8 mouse cellular contexts compared by ENCODE assay signal in the genomic region with DNA sequence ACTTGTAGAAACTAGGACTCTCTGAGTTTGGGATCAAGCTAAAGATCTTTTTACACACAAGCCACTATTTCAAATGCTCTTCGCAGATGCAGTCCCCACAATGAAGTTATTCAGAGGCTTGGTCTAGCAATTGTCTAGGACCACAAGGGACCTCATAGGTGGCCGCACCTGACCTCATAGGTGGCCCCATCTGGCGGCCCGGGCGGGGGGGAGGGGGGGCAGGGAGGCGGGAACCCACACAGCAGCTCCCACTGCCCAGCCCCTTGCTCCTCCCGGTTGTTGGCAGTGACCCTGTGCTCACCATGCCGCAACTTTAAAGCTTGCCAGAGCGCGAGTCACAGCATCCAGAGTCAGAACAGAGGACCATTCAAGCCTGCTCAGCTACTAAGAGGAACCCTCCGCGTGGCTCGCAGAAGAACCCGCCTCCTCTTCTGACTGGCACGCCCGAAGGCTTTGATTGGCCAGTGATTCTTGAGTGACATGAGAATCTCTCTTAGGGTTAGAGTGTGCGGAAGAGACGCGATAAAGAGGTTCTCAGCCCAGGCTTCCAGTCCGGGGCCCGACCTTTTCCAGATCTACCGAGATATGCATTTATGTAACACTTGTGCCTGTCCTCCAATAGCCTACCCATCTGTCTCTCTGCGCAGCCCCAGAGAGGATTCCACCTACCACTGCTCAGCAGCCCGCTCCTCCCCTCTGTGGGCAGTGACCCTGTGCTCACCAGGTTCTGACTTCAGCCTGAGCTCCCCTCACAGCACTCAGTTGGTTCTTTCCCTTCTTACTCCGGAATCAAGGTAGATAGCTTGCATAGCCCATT. TPM values are rescaled to one million over a fixed set of nuclear protein-coding genes. Genes with fewer than 3 reads are reported as not detected.
DNase-seq lines count a peak whose midpoint lies in the region; ATAC-seq and TF ChIP-seq lines count a peak whose summit lies in the region.

A gene (minus strand): TSS at position 391 of the 817 bp plus-strand sequence.

- no peaks in the 10 kb centered on the region for H3K36me3 ChIP-seq in hindbrain, embryonic 11.5 days (ENCODE audit: control insufficient read depth, insufficient read depth, low read length)
- no peaks in the 10 kb centered on the region for H3K36me3 ChIP-seq in lung, postnatal 0 days (ENCODE audit: insufficient read depth, low read length)

- peak; percentile 98 for ATAC-seq in hindbrain, embryonic 11.5 days (ENCODE audit: low FRiP score)
- peak; percentile 96 for ATAC-seq in lung, postnatal 0 days

- WGBS in hindbrain, embryonic 11.5 days, result under 1% methylated on average over 23 of the region's 25 CpGs
- WGBS in lung, postnatal 0 days, result 2% methylated on average over 25 of the region's 25 CpGs

- H3K9me3 ChIP-seq in hindbrain, embryonic 11.5 days (ENCODE audit: control insufficient read depth, low read length), result no peaks in the 10 kb centered on the region
- H3K9me3 ChIP-seq in lung, postnatal 0 days (ENCODE audit: low read length), result no peaks in the 10 kb centered on the region

- TF ChIP-seq EP300 in lung, postnatal 0 days (IDR thresholded peaks at IDR 0.05), result no peak

- H3K4me2 ChIP-seq in hindbrain, embryonic 11.5 days (replicated peaks; ENCODE audit: low read depth, low read length), result peak within 1 kb of the TSS; percentile 55
- H3K4me2 ChIP-seq in lung, postnatal 0 days (replicated peaks; ENCODE audit: low read depth, low read length), result peak within 1 kb of the TSS; percentile 72

- H3K4me3 ChIP-seq in hindbrain, embryonic 11.5 days (ENCODE audit: low read depth, low read length), result peak within 1 kb of the TSS; percentile 46
- H3K4me3 ChIP-seq in lung, postnatal 0 days (ENCODE audit: low read depth, low read length), result peak within 1 kb of the TSS; percentile 50

- no peaks in the 10 kb centered on the region; the same call in 1 of the 2 replicates for H3K4me1 ChIP-seq in hindbrain, embryonic 11.5 days (replicated peaks; ENCODE audit: control insufficient read depth, insufficient read depth, low read length)
- no peaks in the 10 kb centered on the region for H3K4me1 ChIP-seq in lung, postnatal 0 days (ENCODE audit: insufficient read depth, low read depth, low read length)

- no peak for TF ChIP-seq CTCF in lung, postnatal 0 days (IDR thresholded peaks at IDR 0.05)

- peak within 1 kb of the TSS; percentile 30 for H3K27ac ChIP-seq in hindbrain, embryonic 11.5 days (ENCODE audit: low read depth, low read length)
- H3K27ac ChIP-seq in lung, postnatal 0 days (ENCODE audit: low read length), result peak within 1 kb of the TSS; percentile 74

- H3K9ac ChIP-seq in hindbrain, embryonic 11.5 days (ENCODE audit: low read depth, low read length), result peak within 1 kb of the TSS; percentile 62
- H3K9ac ChIP-seq in lung, postnatal 0 days (replicated peaks; ENCODE audit: low read depth), result peak within 1 kb of the TSS; percentile 43; the same call in 1 of the 2 replicates

- H3K27me3 ChIP-seq in hindbrain, embryonic 11.5 days (ENCODE audit: control insufficient read depth, insufficient read depth, low read length), result no peaks in the 10 kb centered on the region
- H3K27me3 ChIP-seq in lung, postnatal 0 days (replicated peaks; ENCODE audit: insufficient read depth, low read length), result no peaks in the 10 kb centered on the region

- DNase-seq in NIH3T3 (ENCODE audit: low read depth), result peak; percentile 93
- DNase-seq in cerebellum, adult 9-10 months, result peak; percentile 94
- DNase-seq in frontal cortex, adult 2 months (ENCODE audit: extremely low spot score in 1 of 2, low spot score in 1 of 2), result peak; percentile 90 to 92
- DNase-seq in hindbrain, embryonic 11.5 days (ENCODE audit: low spot score), result peak; percentile 87
- DNase-seq in layer of hippocampus, adult 9-11 months, result peak; percentile 95
- peak; percentile 95 for DNase-seq in lung, postnatal 0 days (ENCODE audit: low spot score)
- DNase-seq in ovary, postnatal 36 days (ENCODE audit: low spot score), result peak; percentile 79
- DNase-seq in thymus, postnatal 14 days, result peak; percentile 92

RNA-seq across cellular contexts. Expression of the gene that starts here (rescaled TPM):
- 0.90 and 1.2 TPM in 2 replicates for polyA plus RNA-seq in frontal cortex, adult 2 months (2012; rRNA removed)
- 0.80 and 1.0 TPM in 2 replicates for polyA plus RNA-seq in hindbrain, embryonic 11.5 days (2014; fragmentation: Nextera tagmentation; extraction: Ambion mirVana)
- polyA plus RNA-seq in lung, postnatal 0 days (2015; fragmentation: Nextera tagmentation; extraction: Ambion mirVana), result 0.23 and 0.26 TPM in 2 replicates

Comparison
In these comparisons a context has a peak if more than half of its experiments do, and no peak if none do; other contexts are left out.
1. Peak in every context shown above with its lines: DNase-seq, ATAC-seq, H3K4me3 ChIP-seq and H3K27ac ChIP-seq.
2. Peak in DNase-seq, ATAC-seq, H3K4me3 ChIP-seq, H3K27ac ChIP-seq, H3K9ac ChIP-seq and H3K4me2 ChIP-seq in lung, postnatal 0 days; RNA of the gene not detected or under 1 TPM.